Mouse (Mus musculus): Measurements from ENCODE around the gene Trit1.
A peak's percentile ranks its signal among the peaks of the same experiment; 100 is the strongest.
"Not testable (repeated sequence)": the region's sequence is repeated elsewhere in the genome, so short reads cannot be mapped to it uniquely, and the experiment has no call there.

Trit1 gene

GRCm38 (mm10) chr4:123000617-123001342 lies 15.6 kb upstream of the Trit1 start:
- TF ChIP-seq NANOG (IDR thresholded peaks at IDR 0.05; ENCODE audit: borderline replicate concordance, low read length) (no peak), POU5F1 (IDR thresholded peaks at IDR 0.05; ENCODE audit: borderline replicate concordance, low read length) (peak; percentile 75; the same call in 1 of the 2 replicates), CTCF (conservative IDR thresholded peaks at IDR 0.05; ENCODE audit: low read length) (no peak)
- 0 out of 2 replicates have a peak, but pooled peaks cover 3% of the 10 kb centered on the region for H3K36me3 ChIP-seq (ENCODE audit: insufficient read depth, low read length)
- H3K27me3 ChIP-seq (ENCODE audit: insufficient read depth, low read length) = peaks cover 44% of the 10 kb centered on the region
- peak overlapping the region; percentile 62 for H3K4me3 ChIP-seq (replicated peaks; ENCODE audit: low read length)
- H3K9me3 ChIP-seq (ENCODE audit: low read length) = no peaks in the 10 kb centered on the region
- H3K4me1 ChIP-seq (replicated peaks; ENCODE audit: low read depth, low read length) = peaks cover 84% of the 10 kb centered on the region

- peaks cover 3% of the 10 kb centered on the region; the same call in 1 of the 2 replicates for H3K27me3 ChIP-seq (ENCODE audit: insufficient read depth, low read length)
- H3K4me1 ChIP-seq (replicated peaks; ENCODE audit: low read depth, low read length) = peaks cover 53% of the 10 kb centered on the region
- TF ChIP-seq CTCF (conservative IDR thresholded peaks at IDR 0.05; ENCODE audit: low read length) (no peak), POU5F1 (IDR thresholded peaks at IDR 0.05; ENCODE audit: borderline replicate concordance, low read length) (no peak), NANOG (IDR thresholded peaks at IDR 0.05; ENCODE audit: borderline replicate concordance, low read length) (no peak)
- H3K4me3 ChIP-seq (replicated peaks; ENCODE audit: low read length) = no peak overlapping the region
- 0 out of 2 replicates have a peak, but pooled peaks cover 3% of the 10 kb centered on the region for H3K36me3 ChIP-seq (ENCODE audit: insufficient read depth, low read length)
- H3K9me3 ChIP-seq (ENCODE audit: low read length) = no peaks in the 10 kb centered on the region
Observed at GRCm38 (mm10) chr4:123005054-123005966, 11.1 kb upstream of the Trit1 start.

GRCm38 (mm10) chr4:123012501-123012900 lies 3.9 kb upstream of the Trit1 start:
- TF ChIP-seq NANOG (IDR thresholded peaks at IDR 0.05; ENCODE audit: borderline replicate concordance, low read length) = peak; percentile 44; the same call in 1 of the 2 replicates
- not testable (repeated sequence) for H3K4me3 ChIP-seq (replicated peaks; ENCODE audit: low read length); H3K27me3 ChIP-seq (ENCODE audit: insufficient read depth, low read length); H3K36me3 ChIP-seq (ENCODE audit: insufficient read depth, low read length); H3K9me3 ChIP-seq (ENCODE audit: low read length)
- peaks cover 57% of the 10 kb centered on the region for H3K4me1 ChIP-seq (replicated peaks; ENCODE audit: low read depth, low read length)

- Histone ChIP-seq H3K4me3 (replicated peaks; ENCODE audit: low read length) (no peak overlapping the region), H3K9me3 (ENCODE audit: low read length) (no peaks in the 10 kb centered on the region), H3K4me1 (replicated peaks; ENCODE audit: low read depth, low read length) (peaks cover 66% of the 10 kb centered on the region), H3K36me3 (ENCODE audit: insufficient read depth, low read length) (0 out of 2 replicates have a peak, but pooled peaks cover 5% of the 10 kb centered on the region), H3K27me3 (ENCODE audit: insufficient read depth, low read length) (no peaks in the 10 kb centered on the region)
- no peak for TF ChIP-seq NANOG (IDR thresholded peaks at IDR 0.05; ENCODE audit: borderline replicate concordance, low read length)
- TF ChIP-seq CTCF (conservative IDR thresholded peaks at IDR 0.05; ENCODE audit: low read length) = no peak
- TF ChIP-seq POU5F1 (IDR thresholded peaks at IDR 0.05; ENCODE audit: borderline replicate concordance, low read length) = no peak
Observed at GRCm38 (mm10) chr4:123013346-123013945, 3.0 kb upstream of the Trit1 start.

GRCm38 (mm10) chr4:123013949-123014406 lies 2.4 kb upstream of the Trit1 start:
- Histone ChIP-seq H3K4me1 (replicated peaks; ENCODE audit: low read depth, low read length) (peaks cover 71% of the 10 kb centered on the region), H3K27me3 (ENCODE audit: insufficient read depth, low read length) (no peaks in the 10 kb centered on the region), H3K36me3 (ENCODE audit: insufficient read depth, low read length) (peaks cover 8% of the 10 kb centered on the region; the same call in 1 of the 2 replicates), H3K4me3 (replicated peaks; ENCODE audit: low read length) (no peak overlapping the region), H3K9me3 (ENCODE audit: low read length) (no peaks in the 10 kb centered on the region)
- no peak for TF ChIP-seq CTCF (conservative IDR thresholded peaks at IDR 0.05; ENCODE audit: low read length)
- TF ChIP-seq POU5F1 (IDR thresholded peaks at IDR 0.05; ENCODE audit: borderline replicate concordance, low read length) = no peak
- TF ChIP-seq NANOG (IDR thresholded peaks at IDR 0.05; ENCODE audit: borderline replicate concordance, low read length) = no peak

- Histone ChIP-seq H3K36me3 (ENCODE audit: insufficient read depth, low read length) (peaks cover 13% of the 10 kb centered on the region; the same call in 1 of the 2 replicates), H3K4me1 (replicated peaks; ENCODE audit: low read depth, low read length) (peaks cover 76% of the 10 kb centered on the region), H3K4me3 (replicated peaks; ENCODE audit: low read length) (no peak overlapping the region), H3K27me3 (ENCODE audit: insufficient read depth, low read length) (no peaks in the 10 kb centered on the region), H3K9me3 (ENCODE audit: low read length) (no peaks in the 10 kb centered on the region)
- TF ChIP-seq CTCF (conservative IDR thresholded peaks at IDR 0.05; ENCODE audit: low read length) (no peak), POU5F1 (IDR thresholded peaks at IDR 0.05; ENCODE audit: borderline replicate concordance, low read length) (no peak), NANOG (IDR thresholded peaks at IDR 0.05; ENCODE audit: borderline replicate concordance, low read length) (no peak)
Observed at GRCm38 (mm10) chr4:123014501-123015282, 1.7 kb upstream of the Trit1 start.

- Histone ChIP-seq H3K27me3 (ENCODE audit: insufficient read depth, low read length) (no peaks in the 10 kb centered on the region), H3K4me3 (replicated peaks; ENCODE audit: low read length) (no peak overlapping the region), H3K4me1 (replicated peaks; ENCODE audit: low read depth, low read length) (peaks cover 50% of the 10 kb centered on the region), H3K9me3 (ENCODE audit: low read length) (no peaks in the 10 kb centered on the region), H3K36me3 (ENCODE audit: insufficient read depth, low read length) (peaks cover 53% of the 10 kb centered on the region)
- TF ChIP-seq NANOG (IDR thresholded peaks at IDR 0.05; ENCODE audit: borderline replicate concordance, low read length) (no peak), POU5F1 (IDR thresholded peaks at IDR 0.05; ENCODE audit: borderline replicate concordance, low read length) (no peak), CTCF (conservative IDR thresholded peaks at IDR 0.05; ENCODE audit: low read length) (no peak)
Observed at GRCm38 (mm10) chr4:123021591-123021990, 5.2 kb downstream of the Trit1 start.

Measured in E14TG2a.4 (cell line).